Mouse (Mus musculus): ENCODE measurements around the gene Tnks1bp1. TPM values are rescaled to one million over a fixed set of nuclear protein-coding genes. Genes with fewer than 3 reads are reported as not detected.

Tnks1bp1 gene
- polyA plus RNA-seq, 1 experiment: 27.1 TPM

DNA sequence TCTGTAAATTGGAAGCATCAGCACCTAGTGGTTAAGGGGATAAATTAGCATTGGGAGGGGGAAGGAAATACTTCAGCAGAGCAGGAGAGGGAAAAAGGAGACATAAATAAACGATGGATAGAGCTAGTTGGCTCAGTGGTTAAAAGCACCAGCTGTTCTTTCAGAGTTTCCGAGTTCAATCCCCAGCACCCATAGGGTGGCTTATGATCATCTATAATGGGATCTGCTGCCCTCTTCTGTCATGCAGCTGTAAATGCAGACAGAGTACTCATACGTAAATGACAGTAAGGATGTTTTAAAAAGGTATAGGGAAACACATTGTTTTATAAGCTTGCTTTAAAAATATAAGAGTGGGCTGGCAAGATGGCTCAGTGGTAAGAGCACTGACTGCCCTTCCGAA lies 40.1 kb upstream of the Tnks1bp1 start:
- no peaks in the 10 kb centered on the region for H3K27me3 ChIP-seq (ENCODE audit: control insufficient read depth, insufficient read depth, low read length, poor library complexity, severe bottlenecking)
- no peaks in the 10 kb centered on the region for H3K36me3 ChIP-seq (ENCODE audit: control insufficient read depth, insufficient read depth, low read length, poor library complexity, severe bottlenecking)
- no peaks in the 10 kb centered on the region for H3K4me1 ChIP-seq (ENCODE audit: control insufficient read depth, insufficient read depth, low read length)
- H3K9ac ChIP-seq (ENCODE audit: low read depth, poor library complexity, severe bottlenecking): no peak overlapping the region
- H3K27ac ChIP-seq (ENCODE audit: insufficient read depth, low read length): no peak overlapping the region
- H3K9me3 ChIP-seq (replicated peaks; ENCODE audit: control insufficient read depth, insufficient read depth, low read length, poor library complexity, severe bottlenecking): no peaks in the 10 kb centered on the region
- no peak for TF ChIP-seq CTCF (IDR thresholded peaks at IDR 0.05; ENCODE audit: low read depth, low read length)
- TF ChIP-seq EP300 (IDR thresholded peaks at IDR 0.05; ENCODE audit: insufficient read depth, low read depth, low read length): no peak
- no peak for TF ChIP-seq POLR2A (IDR thresholded peaks at IDR 0.05; ENCODE audit: insufficient read depth, low read length)
- H3K4me3 ChIP-seq (ENCODE audit: low read depth, low read length): no peak overlapping the region

DNA sequence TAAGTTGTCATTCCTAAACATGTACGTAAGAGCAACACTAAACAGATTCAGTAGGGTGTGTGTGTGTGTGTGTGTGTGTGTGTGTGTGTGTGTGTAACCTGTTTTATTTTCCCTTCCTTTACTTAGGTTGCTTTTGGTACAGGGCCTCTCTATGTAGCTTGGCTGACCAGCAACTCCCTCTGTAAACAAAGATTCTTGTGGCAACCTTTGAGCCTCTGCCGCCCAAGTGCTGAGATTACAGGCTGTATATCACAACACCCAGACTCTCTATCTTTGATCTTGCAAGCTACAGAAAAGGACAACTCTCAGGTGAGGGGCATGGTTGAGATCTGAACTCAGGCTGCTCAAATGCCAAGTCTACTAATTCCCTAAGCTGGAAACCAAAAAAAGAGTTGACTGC lies 38.6 kb upstream of the Tnks1bp1 start:
- Histone ChIP-seq H3K4me1 (ENCODE audit: control insufficient read depth, insufficient read depth, low read length) (no peaks in the 10 kb centered on the region), H3K36me3 (ENCODE audit: control insufficient read depth, insufficient read depth, low read length, poor library complexity, severe bottlenecking) (no peaks in the 10 kb centered on the region), H3K4me3 (ENCODE audit: low read depth, low read length) (no peak overlapping the region), H3K27me3 (ENCODE audit: control insufficient read depth, insufficient read depth, low read length, poor library complexity, severe bottlenecking) (no peaks in the 10 kb centered on the region), H3K9me3 (replicated peaks; ENCODE audit: control insufficient read depth, insufficient read depth, low read length, poor library complexity, severe bottlenecking) (no peaks in the 10 kb centered on the region), H3K9ac (ENCODE audit: low read depth, poor library complexity, severe bottlenecking) (no peak overlapping the region), H3K27ac (ENCODE audit: insufficient read depth, low read length) (no peak overlapping the region)
- TF ChIP-seq EP300 (IDR thresholded peaks at IDR 0.05; ENCODE audit: insufficient read depth, low read depth, low read length) (no peak), CTCF (IDR thresholded peaks at IDR 0.05; ENCODE audit: low read depth, low read length) (no peak), POLR2A (IDR thresholded peaks at IDR 0.05; ENCODE audit: insufficient read depth, low read length) (no peak)

DNA sequence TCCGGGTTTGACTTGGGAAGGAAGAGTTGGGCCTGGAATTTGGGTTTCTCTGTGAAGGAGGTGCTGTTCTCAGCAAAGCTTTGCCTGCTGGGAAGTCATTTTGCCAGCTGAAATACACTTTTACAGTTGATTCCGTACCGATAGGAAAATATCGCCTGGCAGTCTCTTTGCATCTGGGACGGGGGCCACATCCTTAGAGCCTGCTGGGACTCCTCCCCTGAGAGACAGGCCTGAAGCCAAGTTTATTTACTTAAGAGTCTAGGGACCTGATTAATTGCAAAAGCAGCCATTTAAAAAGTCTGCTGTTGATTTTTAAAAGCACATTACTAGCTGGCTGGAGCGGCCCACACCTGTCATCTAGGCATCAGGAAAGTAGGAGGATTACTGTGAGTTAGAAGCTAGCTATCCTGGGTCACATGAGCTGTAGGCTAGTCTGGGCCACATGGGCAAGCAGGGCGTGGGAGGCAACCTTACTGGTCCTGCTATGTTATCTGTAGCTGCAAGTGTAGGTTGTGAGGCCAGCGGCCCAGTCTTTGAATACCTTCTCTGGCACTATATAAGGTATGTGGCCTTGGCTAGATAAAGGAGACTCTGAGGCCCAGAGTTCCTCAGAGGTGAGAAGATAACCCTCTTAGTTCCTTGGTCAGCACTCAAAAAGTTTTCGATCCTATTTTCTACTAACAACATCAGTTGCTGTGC lies 35.8 kb upstream of the Tnks1bp1 start:
- H3K9me3 ChIP-seq (replicated peaks; ENCODE audit: control insufficient read depth, insufficient read depth, low read length, poor library complexity, severe bottlenecking): no peaks in the 10 kb centered on the region
- no peak overlapping the region for H3K27ac ChIP-seq (ENCODE audit: insufficient read depth, low read length)
- H3K27me3 ChIP-seq (ENCODE audit: control insufficient read depth, insufficient read depth, low read length, poor library complexity, severe bottlenecking): no peaks in the 10 kb centered on the region
- H3K4me3 ChIP-seq (ENCODE audit: low read depth, low read length): no peak overlapping the region
- no peaks in the 10 kb centered on the region for H3K4me1 ChIP-seq (ENCODE audit: control insufficient read depth, insufficient read depth, low read length)
- no peak overlapping the region for H3K9ac ChIP-seq (ENCODE audit: low read depth, poor library complexity, severe bottlenecking)
- no peaks in the 10 kb centered on the region for H3K36me3 ChIP-seq (ENCODE audit: control insufficient read depth, insufficient read depth, low read length, poor library complexity, severe bottlenecking)
- TF ChIP-seq CTCF (IDR thresholded peaks at IDR 0.05; ENCODE audit: low read depth, low read length) (no peak), EP300 (IDR thresholded peaks at IDR 0.05; ENCODE audit: insufficient read depth, low read depth, low read length) (no peak), POLR2A (IDR thresholded peaks at IDR 0.05; ENCODE audit: insufficient read depth, low read length) (no peak)

DNA sequence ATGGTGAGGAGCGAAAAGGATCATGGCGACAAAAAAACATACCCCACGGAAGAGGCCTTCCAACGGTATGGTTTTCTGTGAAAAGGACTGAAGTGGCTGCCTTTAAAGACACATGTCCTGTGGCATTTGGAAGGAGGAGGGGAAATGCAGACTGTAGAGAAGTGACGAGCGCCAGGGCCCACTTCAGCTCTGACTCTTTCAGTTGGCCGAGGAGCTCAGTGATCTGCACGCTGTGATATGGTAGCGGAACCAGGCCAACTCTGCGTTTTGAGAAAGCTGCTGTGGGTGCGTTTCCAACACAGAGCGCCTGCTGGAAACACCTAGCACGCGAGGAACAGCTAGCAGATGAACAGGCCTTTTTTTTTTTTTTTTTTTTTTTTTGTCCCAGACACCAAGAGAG lies 35.1 kb upstream of the Tnks1bp1 start:
- Histone ChIP-seq H3K4me3 (ENCODE audit: low read depth, low read length) (no peak overlapping the region), H3K27me3 (ENCODE audit: control insufficient read depth, insufficient read depth, low read length, poor library complexity, severe bottlenecking) (no peaks in the 10 kb centered on the region)

DNA sequence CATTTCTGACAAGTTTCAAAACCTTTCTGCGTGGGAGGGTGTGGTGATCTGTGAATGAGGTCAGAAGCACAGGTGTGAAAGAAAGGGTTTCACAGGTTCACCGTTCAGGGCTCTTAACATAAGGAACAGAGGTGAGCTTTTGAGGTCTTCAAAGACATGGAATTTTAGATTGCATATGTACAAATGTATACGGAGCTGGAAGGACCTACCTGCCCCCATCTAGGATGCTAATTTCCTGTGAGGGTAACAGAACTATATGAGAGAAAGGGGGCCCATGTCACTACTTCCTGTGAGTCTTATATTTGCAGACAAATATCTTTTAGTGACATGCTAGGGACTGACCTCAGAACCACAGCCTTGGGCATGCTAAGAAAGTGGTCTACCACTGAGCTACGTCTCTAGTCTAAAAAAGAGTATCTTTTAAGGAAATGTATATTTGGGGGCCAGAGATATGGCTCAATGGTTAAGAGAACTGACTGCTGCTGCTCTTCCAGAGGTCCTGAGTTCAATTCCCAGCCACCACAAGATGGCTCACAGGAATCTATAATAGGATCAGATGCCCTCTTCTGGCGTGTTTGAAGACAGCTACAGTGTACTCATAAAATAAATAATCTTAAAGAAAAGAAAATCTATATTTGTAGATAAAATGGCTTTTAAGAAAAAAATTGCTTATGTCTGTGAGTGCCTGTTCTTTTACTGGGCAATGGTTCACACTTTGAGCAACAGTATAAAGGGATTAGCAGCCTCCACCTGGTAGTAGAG lies 33.8 kb upstream of the Tnks1bp1 start:
- H3K27me3 ChIP-seq (ENCODE audit: control insufficient read depth, insufficient read depth, low read length, poor library complexity, severe bottlenecking): no peaks in the 10 kb centered on the region
- no peak overlapping the region for H3K27ac ChIP-seq (ENCODE audit: insufficient read depth, low read length)
- H3K36me3 ChIP-seq (ENCODE audit: control insufficient read depth, insufficient read depth, low read length, poor library complexity, severe bottlenecking): no peaks in the 10 kb centered on the region

More for the DNA sequence above, 35.1 kb upstream of the Tnks1bp1 start:
- Histone ChIP-seq H3K4me1 (ENCODE audit: control insufficient read depth, insufficient read depth, low read length) (no peaks in the 10 kb centered on the region), H3K9ac (ENCODE audit: low read depth, poor library complexity, severe bottlenecking) (no peak overlapping the region), H3K27ac (ENCODE audit: insufficient read depth, low read length) (no peak overlapping the region), H3K9me3 (replicated peaks; ENCODE audit: control insufficient read depth, insufficient read depth, low read length, poor library complexity, severe bottlenecking) (no peaks in the 10 kb centered on the region), H3K36me3 (ENCODE audit: control insufficient read depth, insufficient read depth, low read length, poor library complexity, severe bottlenecking) (no peaks in the 10 kb centered on the region)
- TF ChIP-seq EP300 (IDR thresholded peaks at IDR 0.05; ENCODE audit: insufficient read depth, low read depth, low read length): no peak

DNA sequence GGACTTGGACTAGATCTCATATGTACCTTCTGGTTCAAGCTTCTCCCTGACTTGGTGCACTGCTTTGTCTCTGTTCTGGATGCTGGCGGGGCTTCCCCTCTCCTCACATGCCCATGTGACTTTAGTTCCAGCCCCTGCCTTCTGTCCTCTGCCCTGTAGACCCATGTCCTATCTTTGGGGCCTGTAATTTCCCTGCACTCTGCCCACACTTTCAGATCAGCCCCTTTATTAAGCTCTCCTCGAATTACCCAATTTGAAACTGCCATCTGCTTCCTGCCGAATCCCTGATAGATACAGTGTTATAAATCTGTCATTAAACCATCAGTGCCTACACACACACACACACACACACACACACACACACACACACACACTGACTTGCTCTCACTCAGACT lies 33.2 kb upstream of the Tnks1bp1 start:
- Histone ChIP-seq H3K27me3 (ENCODE audit: control insufficient read depth, insufficient read depth, low read length, poor library complexity, severe bottlenecking) (no peaks in the 10 kb centered on the region), H3K4me1 (ENCODE audit: control insufficient read depth, insufficient read depth, low read length) (no peaks in the 10 kb centered on the region), H3K9me3 (replicated peaks; ENCODE audit: control insufficient read depth, insufficient read depth, low read length, poor library complexity, severe bottlenecking) (no peaks in the 10 kb centered on the region), H3K27ac (ENCODE audit: insufficient read depth, low read length) (no peak overlapping the region), H3K36me3 (ENCODE audit: control insufficient read depth, insufficient read depth, low read length, poor library complexity, severe bottlenecking) (no peaks in the 10 kb centered on the region), H3K9ac (ENCODE audit: low read depth, poor library complexity, severe bottlenecking) (no peak overlapping the region), H3K4me3 (ENCODE audit: low read depth, low read length) (no peak overlapping the region)
- TF ChIP-seq CTCF (IDR thresholded peaks at IDR 0.05; ENCODE audit: low read depth, low read length) (no peak), EP300 (IDR thresholded peaks at IDR 0.05; ENCODE audit: insufficient read depth, low read depth, low read length) (no peak), POLR2A (IDR thresholded peaks at IDR 0.05; ENCODE audit: insufficient read depth, low read length) (no peak)

More for the DNA sequence above, 33.8 kb upstream of the Tnks1bp1 start:
- H3K9me3 ChIP-seq (replicated peaks; ENCODE audit: control insufficient read depth, insufficient read depth, low read length, poor library complexity, severe bottlenecking): no peaks in the 10 kb centered on the region
- no peak overlapping the region for H3K4me3 ChIP-seq (ENCODE audit: low read depth, low read length)
- H3K9ac ChIP-seq (ENCODE audit: low read depth, poor library complexity, severe bottlenecking): no peak overlapping the region
- H3K4me1 ChIP-seq (ENCODE audit: control insufficient read depth, insufficient read depth, low read length): no peaks in the 10 kb centered on the region
- no peak for TF ChIP-seq CTCF (IDR thresholded peaks at IDR 0.05; ENCODE audit: low read depth, low read length)

Data from ES-Bruce4 (cell line).